Mouse (Mus musculus) G1E (cell line): Measurements from ENCODE around the gene Chd6. TPM values are rescaled to one million over a fixed set of nuclear protein-coding genes. Genes with fewer than 3 reads are reported as not detected.

ENCODE experiments used
- ATAC-seq: 2 replicates; pipeline ENCODE4 v1.8.0; 2016; ENCODE audit warnings: mild to moderate bottlenecking; ENCODE audit not compliant: insufficient number of reproducible peaks, poor library complexity, low FRiP score, severe bottlenecking; ENCODE audit errors: extremely low read depth
- DNase-seq: peaks from one replicate; pipeline ENCODE4 v3.0.0; 2012; ENCODE audit warnings: low spot score
- H3K27me3 ChIP-seq: 2 replicates; pipeline ENCODE4 v1.6.1; 2012; ENCODE audit warnings: mild to moderate bottlenecking, low read length, inconsistent platforms; ENCODE audit not compliant: insufficient read depth
- H3K36me3 ChIP-seq: replicated peaks from 2 replicates; pipeline ENCODE3; 2012; ENCODE audit warnings: mild to moderate bottlenecking, inconsistent platforms
- H3K4me1 ChIP-seq: 2 replicates; pipeline ENCODE4 v1.6.1; 2012; ENCODE audit warnings: low read depth, low read length, inconsistent platforms, mixed read lengths; ENCODE audit not compliant: insufficient read depth
- H3K4me3 ChIP-seq: 2 replicates; pipeline ENCODE4 v1.5.1; 2012; ENCODE audit warnings: low read depth, mild to moderate bottlenecking, inconsistent platforms, low read length, moderate library complexity, mixed read lengths
- H3K9me3 ChIP-seq: replicated peaks from 2 replicates; pipeline ENCODE4 v1.6.1; 2012; ENCODE audit warnings: inconsistent platforms
- CTCF ChIP-seq: IDR thresholded peaks from 2 replicates; pipeline ENCODE4 v1.5.1; 2012; ENCODE audit warnings: low read depth, low read length, inconsistent platforms, mixed read lengths
- GATA1 ChIP-seq: IDR thresholded peaks from 2 replicates; pipeline ENCODE4 v1.6.1; 2012; ENCODE audit warnings: borderline replicate concordance, low read length, inconsistent platforms, mixed read lengths
- GATA2 ChIP-seq: IDR thresholded peaks from 2 replicates; pipeline ENCODE4 v1.6.1; 2012; ENCODE audit warnings: low read depth, low read length, inconsistent platforms, borderline replicate concordance
- POLR2AphosphoS5 ChIP-seq: IDR thresholded peaks from 2 replicates; pipeline ENCODE4 v1.6.1; 2012; ENCODE audit warnings: low read depth, low read length, inconsistent platforms; ENCODE audit not compliant: insufficient replicate concordance
- TAL1 ChIP-seq: conservative IDR thresholded peaks from 2 replicates; pipeline ENCODE4 v1.6.1; 2012; ENCODE audit warnings: low read depth, low read length, inconsistent platforms, mixed read lengths
- polyA plus RNA-seq: library from polyadenylated mRNA; stranded (reverse); fragments of >175 nt; gene quantifications from 2 replicates; pipeline ENCODE4 v1.2.3, GENCODE M21; 2012
- total RNA-seq, 2 experiments: library from RNA; stranded (forward) in 1 of 2; stranded (reverse) in 1 of 2; fragments of 200-1000 nt in 1 of 2; fragments of >200 nt in 1 of 2; fragmentation: Nextera tagmentation in 1 of 2; gene quantifications; 2 replicates each; pipeline ENCODE4 v1.2.3; 2014 to 2017

The Chd6 gene
- total and polyA plus RNA-seq, 3 experiments = 9.7 to 79.5 (median 39.1) TPM

GRCm38 (mm10) chr2:160918154-160918929 is 190.5 kb downstream of the Chd6 start:
- Histone ChIP-seq H3K4me3 (no peak overlapping the region), H3K27me3 (no peaks in the 10 kb centered on the region), H3K4me1 (no peaks in the 10 kb centered on the region), H3K9me3 (no peaks in the 10 kb centered on the region), H3K36me3 (no peaks in the 10 kb centered on the region)
- no peak for ATAC-seq
- no peak for DNase-seq
- TF ChIP-seq TAL1 (no peak), GATA1 (no peak), GATA2 (no peak), POLR2AphosphoS5 (no peak), CTCF (no peak)

GRCm38 (mm10) chr2:160917313-160917712 is 191.6 kb downstream of the Chd6 start:
- peaks cover 4% of the 10 kb centered on the region for H3K9me3 ChIP-seq
- H3K36me3 ChIP-seq = no peaks in the 10 kb centered on the region
- ATAC-seq (no peak), DNase-seq (no peak)
- no peaks in the 10 kb centered on the region for H3K27me3 ChIP-seq
- no peak overlapping the region for H3K4me3 ChIP-seq
- no peaks in the 10 kb centered on the region for H3K4me1 ChIP-seq
- TF ChIP-seq CTCF (no peak), POLR2AphosphoS5 (no peak), TAL1 (no peak), GATA1 (no peak), GATA2 (no peak)

GRCm38 (mm10) chr2:160916714-160917113 is 192.2 kb downstream of the Chd6 start:
- no peak for TF ChIP-seq GATA1
- no peak for TF ChIP-seq POLR2AphosphoS5
- no peak for TF ChIP-seq CTCF
- no peak for TF ChIP-seq GATA2
- TF ChIP-seq TAL1 = no peak
- H3K36me3 ChIP-seq = no peaks in the 10 kb centered on the region
- DNase-seq (no peak), ATAC-seq (no peak)
- peaks cover 10% of the 10 kb centered on the region for H3K9me3 ChIP-seq
- H3K4me1 ChIP-seq = no peaks in the 10 kb centered on the region
- no peak overlapping the region for H3K4me3 ChIP-seq
- no peaks in the 10 kb centered on the region for H3K27me3 ChIP-seq

- H3K4me3 ChIP-seq = no peak overlapping the region
- no peaks in the 10 kb centered on the region for H3K27me3 ChIP-seq
- TF ChIP-seq GATA2 (no peak), CTCF (no peak), GATA1 (no peak), POLR2AphosphoS5 (no peak), TAL1 (no peak)
- no peak; the same call in 1 of the 2 replicates for ATAC-seq
- DNase-seq = no peak
- H3K9me3 ChIP-seq = peaks cover 14% of the 10 kb centered on the region
- no peaks in the 10 kb centered on the region for H3K4me1 ChIP-seq
- H3K36me3 ChIP-seq = no peaks in the 10 kb centered on the region
Measured at GRCm38 (mm10) chr2:160915821-160916610, 192.9 kb downstream of the Chd6 start.

GRCm38 (mm10) chr2:160914656-160915055 is 194.2 kb downstream of the Chd6 start:
- TF ChIP-seq CTCF (no peak), GATA2 (no peak), TAL1 (no peak), POLR2AphosphoS5 (no peak), GATA1 (no peak)
- H3K36me3 ChIP-seq = no peaks in the 10 kb centered on the region
- DNase-seq (no peak), ATAC-seq (no peak)
- H3K27me3 ChIP-seq = no peaks in the 10 kb centered on the region
- no peaks in the 10 kb centered on the region for H3K4me1 ChIP-seq
- H3K4me3 ChIP-seq = no peak overlapping the region
- peaks cover 14% of the 10 kb centered on the region for H3K9me3 ChIP-seq

GRCm38 (mm10) chr2:160912231-160912671 is 196.6 kb downstream of the Chd6 start, which contains the start of gene Emilin3:
Emilin3 (minus strand) TSS chr2:160912328.
- no peaks in the 10 kb centered on the region; the same call in 1 of the 2 replicates for H3K27me3 ChIP-seq
- no peak for TF ChIP-seq CTCF
- no peak for TF ChIP-seq GATA1
- no peak for TF ChIP-seq POLR2AphosphoS5
- no peak for TF ChIP-seq GATA2
- no peak for TF ChIP-seq TAL1
- no peaks in the 10 kb centered on the region; the same call in 1 of the 2 replicates for H3K4me1 ChIP-seq
- no peaks in the 10 kb centered on the region for H3K36me3 ChIP-seq
- ATAC-seq (no peak), DNase-seq (no peak)
- peaks cover 14% of the 10 kb centered on the region for H3K9me3 ChIP-seq
- no peak within 1 kb of the TSS; the same call in 1 of the 2 replicates for H3K4me3 ChIP-seq
